Mouse (Mus musculus): ENCODE data around the gene Hps1. TPM values are rescaled to one million over a fixed set of nuclear protein-coding genes. Genes with fewer than 3 reads are reported as not detected.
"Not testable (repeated sequence)": the region's sequence is repeated elsewhere in the genome, so short reads cannot be mapped to it uniquely, and the experiment has no call there.

The Hps1 gene
- total RNA-seq (2021) = 10 to 100 TPM; 27.4 to 28.0 TPM
- long read RNA-seq, experiment 1, transcript Hps1-208 (20 exons, 2,847 nt) = major isoform, 21 of 49 reads
- long read RNA-seq, experiment 1, partial matches to known transcripts = 13 of 49 reads
- long read RNA-seq, experiment 1, other reads (novel, unspliced or antisense) = 14 of 49 reads
- long read RNA-seq, experiment 2, transcript Hps1-208 (20 exons, 2,847 nt) = major isoform, 15 of 42 reads
- long read RNA-seq, experiment 2, partial matches to known transcripts = 14 of 42 reads
- long read RNA-seq, experiment 2, other reads (novel, unspliced or antisense) = 12 of 42 reads

GRCm38 (mm10) chr19:42779531-42780155, at the start of gene Hps1:
TSS of gene Hps1 (minus strand) at chr19:42779978.
- peak; percentile 75 for DNase-seq (ENCODE audit: low spot score in 2 of 2)

DNA sequence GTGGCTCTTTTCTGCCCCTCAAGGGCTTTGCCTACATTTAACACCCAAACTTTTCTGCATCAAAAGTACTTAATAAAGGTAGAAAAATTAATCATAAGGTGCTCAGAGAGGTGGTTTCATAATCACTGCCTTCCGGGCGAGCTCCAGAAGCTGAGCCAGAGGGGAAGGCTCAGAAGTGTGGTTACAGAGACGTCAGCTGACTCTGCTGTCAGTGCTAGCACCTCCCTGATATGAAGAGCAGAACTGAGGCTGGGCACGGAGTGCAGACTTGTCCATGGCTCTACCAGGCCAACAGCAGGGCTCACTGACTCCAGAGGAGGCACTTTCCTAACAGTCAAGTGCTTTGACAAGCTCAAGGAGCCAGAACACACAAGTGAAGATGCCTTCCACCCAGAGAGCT, 49.4 kb upstream of the Hps1 start:
- DNase-seq (ENCODE audit: low spot score in 2 of 2) = no peak

GRCm38 (mm10) chr19:42827843-42828242, 48.1 kb upstream of the Hps1 start:
- DNase-seq (ENCODE audit: low spot score in 2 of 2) = no peak

DNA sequence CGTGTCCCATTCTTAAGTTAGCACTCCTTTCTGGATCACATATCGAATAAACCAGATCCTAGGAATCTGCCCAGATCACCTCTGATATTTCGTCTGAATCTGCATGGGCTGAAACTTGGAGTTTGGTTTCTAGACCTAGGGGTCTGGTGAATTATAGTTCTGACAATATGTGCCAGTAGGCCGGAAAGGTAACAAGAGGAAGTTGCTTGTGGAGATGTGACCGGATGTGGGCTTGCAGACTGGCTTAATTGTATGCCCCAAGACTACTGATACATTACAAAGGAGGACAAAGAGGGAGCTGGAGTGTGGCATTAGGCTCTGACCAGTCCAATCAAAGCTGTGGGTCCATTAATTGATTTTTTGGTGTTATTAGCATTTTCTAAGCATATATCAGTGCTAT, 40.3 kb upstream of the Hps1 start:
- no peak for DNase-seq (ENCODE audit: low spot score in 2 of 2)

- no peak for DNase-seq (ENCODE audit: low spot score in 2 of 2)
These were observed 38.0 kb upstream of the Hps1 start for GRCm38 (mm10) chr19:42817761-42818160.

DNA sequence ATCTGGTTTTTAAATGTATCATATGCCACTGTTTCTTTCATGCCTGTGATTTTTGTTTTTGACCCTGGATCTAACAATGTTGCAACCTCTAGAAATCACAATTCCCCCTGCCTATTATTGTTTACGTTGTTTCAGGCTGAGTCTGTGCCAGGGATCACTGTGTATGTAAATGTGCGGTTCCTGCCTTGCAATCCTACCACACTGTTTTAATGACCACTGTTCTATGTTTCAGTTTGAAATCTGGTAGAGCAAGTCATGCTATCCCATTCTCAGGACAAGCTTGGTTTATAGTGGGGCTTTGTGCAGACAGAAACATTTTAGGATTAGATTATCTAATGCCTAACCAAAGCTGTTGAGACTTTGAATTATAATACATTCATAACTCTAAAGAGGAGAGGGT, 36.5 kb upstream of the Hps1 start:
- no peak for DNase-seq (ENCODE audit: low spot score in 2 of 2)

- no peak for DNase-seq (ENCODE audit: low spot score in 2 of 2)
These were observed 30.4 kb upstream of the Hps1 start for GRCm38 (mm10) chr19:42810140-42810539.

GRCm38 (mm10) chr19:42809491-42809890, 29.7 kb upstream of the Hps1 start:
- DNase-seq (ENCODE audit: low spot score in 2 of 2) = no peak

- no peak for DNase-seq (ENCODE audit: low spot score in 2 of 2)
These were observed 18.1 kb upstream of the Hps1 start for GRCm38 (mm10) chr19:42797866-42798265.

DNA sequence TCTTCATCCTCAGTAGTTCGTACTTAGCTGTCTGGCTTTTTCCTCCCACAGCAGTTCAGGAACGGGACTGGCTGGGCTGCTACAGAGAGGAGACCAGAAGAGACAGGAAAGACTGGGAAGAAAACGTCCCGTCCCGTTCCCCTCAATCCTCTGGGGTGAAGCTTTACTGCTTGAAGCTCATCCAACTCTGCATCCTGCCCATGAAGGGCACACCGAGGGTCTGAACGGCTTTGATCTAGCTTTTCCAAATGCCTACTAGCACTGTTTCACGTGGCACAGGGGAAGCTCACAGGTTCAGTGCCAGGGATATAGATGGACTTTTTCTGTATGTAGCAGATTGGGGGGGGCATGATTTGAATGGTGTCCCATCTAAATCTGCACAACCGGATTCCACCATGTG, 16.0 kb upstream of the Hps1 start:
- no peak for DNase-seq (ENCODE audit: low spot score in 2 of 2)

GRCm38 (mm10) chr19:42794914-42795613, 15.3 kb upstream of the Hps1 start:
- peak; percentile 65 to 83 for DNase-seq (ENCODE audit: low spot score in 2 of 2)

DNA sequence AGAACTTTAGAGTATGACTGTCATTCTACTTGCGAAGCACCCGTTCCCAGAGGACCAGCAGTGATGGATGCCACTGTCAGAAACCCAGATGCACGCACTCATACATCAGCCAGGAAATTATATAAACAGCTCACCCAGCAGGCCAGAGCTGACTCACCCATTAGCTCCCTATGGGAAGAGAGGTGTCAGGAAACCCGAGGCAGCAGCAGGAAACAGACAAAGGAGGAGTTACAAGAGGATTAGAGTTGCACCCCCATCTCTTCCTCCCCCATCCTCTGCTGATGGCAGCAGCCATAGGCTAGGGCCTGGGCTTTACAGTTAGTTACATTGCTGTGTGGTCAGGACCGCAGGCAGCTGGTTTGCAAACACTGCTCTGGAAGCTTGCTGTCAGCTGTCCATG, 8.5 kb upstream of the Hps1 start:
- DNase-seq (ENCODE audit: low spot score in 2 of 2) = no peak

DNA sequence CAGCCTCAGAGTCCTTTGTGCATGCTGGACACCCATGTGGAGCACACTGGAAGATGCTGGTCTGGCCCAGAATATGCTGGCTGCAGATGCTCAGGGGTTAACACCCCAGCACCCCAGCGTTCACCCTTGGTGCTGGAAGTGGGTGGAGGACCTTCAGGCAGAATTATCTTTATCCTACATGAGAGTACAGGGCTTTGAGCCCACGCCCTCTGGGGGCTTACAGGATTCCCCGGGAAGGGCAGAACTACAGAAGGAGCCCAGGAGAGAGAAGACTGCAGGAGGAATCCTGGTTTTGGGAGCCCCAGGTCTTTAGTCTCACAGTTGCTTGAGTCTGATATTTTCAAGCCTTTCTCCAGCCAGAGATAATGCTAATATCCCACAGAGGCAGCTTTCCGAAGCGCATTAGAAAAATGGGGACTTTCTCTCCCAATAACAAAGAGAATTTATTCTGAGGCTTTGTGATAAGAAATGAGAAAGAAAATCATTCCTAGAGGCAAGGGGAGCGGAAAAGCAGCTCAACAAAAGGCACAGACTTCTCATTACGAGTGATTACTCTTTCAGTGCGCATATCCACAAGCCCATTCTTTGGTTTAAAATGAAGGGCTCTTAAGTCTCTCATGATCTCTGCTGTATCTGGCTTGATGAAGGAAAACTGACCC, 5.9 kb upstream of the Hps1 start:
- no peak for DNase-seq (ENCODE audit: low spot score in 2 of 2)

DNA sequence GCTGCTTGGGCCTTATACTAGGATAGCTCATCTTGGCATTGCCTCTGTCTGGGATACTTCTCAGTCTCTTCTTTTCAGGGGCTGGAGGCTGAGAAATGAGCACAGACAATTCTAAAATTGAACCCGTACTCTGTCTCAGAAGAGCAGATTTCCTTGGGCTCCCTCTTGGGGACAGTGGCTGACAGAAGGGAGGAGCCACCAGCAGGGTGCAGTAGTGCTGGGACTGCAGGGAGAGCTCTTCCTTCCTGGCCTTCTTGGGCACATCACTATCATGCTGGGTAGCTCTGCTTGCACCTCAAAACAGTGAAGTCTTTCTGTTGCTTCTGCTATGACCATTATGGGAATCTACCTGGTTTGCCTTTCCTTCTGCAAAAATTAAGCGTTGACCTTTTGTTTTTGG, 5.4 kb upstream of the Hps1 start:
- DNase-seq (ENCODE audit: low spot score in 2 of 2) = no peak

- DNase-seq (ENCODE audit: low spot score in 2 of 2) = not testable (repeated sequence)
These were observed 369 bp upstream of the Hps1 start for GRCm38 (mm10) chr19:42780156-42780538.

DNA sequence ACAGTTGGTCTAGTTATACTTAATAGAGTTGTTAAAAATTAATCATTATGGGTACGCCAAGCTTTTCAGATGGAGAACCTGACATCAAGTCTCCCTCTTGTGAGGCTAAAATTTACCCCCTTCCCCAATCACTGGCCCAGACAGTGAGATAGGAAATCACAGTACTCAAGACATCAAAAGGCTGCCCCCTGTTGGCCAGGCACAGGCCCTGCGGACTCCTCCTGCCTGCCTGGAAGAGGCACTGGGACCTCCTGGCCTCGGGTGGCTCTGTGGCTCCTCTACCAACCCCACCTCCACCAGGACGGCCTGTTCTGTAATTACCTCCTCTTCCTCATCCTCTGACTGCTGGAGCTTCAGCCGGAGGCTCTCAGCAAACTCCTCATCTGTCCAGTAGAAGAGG, 2.0 kb downstream of the Hps1 start:
- no peak for DNase-seq (ENCODE audit: low spot score in 2 of 2)

- DNase-seq (ENCODE audit: low spot score in 2 of 2) = no peak
These were observed 3.0 kb downstream of the Hps1 start for GRCm38 (mm10) chr19:42776813-42777212.

- DNase-seq (ENCODE audit: low spot score in 2 of 2) = no peak
These were observed 9.5 kb downstream of the Hps1 start for GRCm38 (mm10) chr19:42770141-42770872.

GRCm38 (mm10) chr19:42769648-42770047, 10.1 kb downstream of the Hps1 start:
- DNase-seq (ENCODE audit: low spot score in 2 of 2) = no peak

- DNase-seq (ENCODE audit: low spot score in 2 of 2) = no peak
These were observed 12.4 kb downstream of the Hps1 start for GRCm38 (mm10) chr19:42767361-42767760.

GRCm38 (mm10) chr19:42764398-42764797, 15.4 kb downstream of the Hps1 start:
- no peak for DNase-seq (ENCODE audit: low spot score in 2 of 2)
